Mouse (Mus musculus): ENCODE measurements around the gene Ubtd1. TPM values are rescaled to one million over a fixed set of nuclear protein-coding genes. Genes with fewer than 3 reads are reported as not detected.

The Ubtd1 gene
- not detected for polyA plus RNA-seq (2014; fragmentation: Illumina TruSeq; extraction: RNeasy Lipid Tissue Mini Kit (QIAGEN cat#74804); ENCODE audit: low read depth, low replicate concordance)

DNA sequence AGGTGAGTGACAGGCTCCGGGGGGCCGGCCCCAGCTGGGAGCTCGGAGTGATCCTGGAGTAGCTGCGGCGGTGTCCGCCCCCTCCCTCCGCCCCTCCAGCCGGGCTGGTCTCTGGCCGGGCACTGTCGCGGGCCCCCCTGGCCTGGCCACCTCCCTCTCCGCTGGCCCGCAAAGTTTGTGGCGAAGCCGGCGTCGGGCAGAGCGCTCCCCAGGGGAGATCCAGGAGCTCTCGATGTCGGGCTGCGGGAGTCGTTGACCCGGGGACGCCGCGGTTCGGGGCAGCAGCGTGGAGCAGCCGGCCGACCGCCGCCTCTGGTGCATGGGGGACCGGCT, at the start of gene Ubtd1:
TSS of gene Ubtd1 (plus strand) at position 169 of the 333 bp plus-strand sequence.

DNA sequence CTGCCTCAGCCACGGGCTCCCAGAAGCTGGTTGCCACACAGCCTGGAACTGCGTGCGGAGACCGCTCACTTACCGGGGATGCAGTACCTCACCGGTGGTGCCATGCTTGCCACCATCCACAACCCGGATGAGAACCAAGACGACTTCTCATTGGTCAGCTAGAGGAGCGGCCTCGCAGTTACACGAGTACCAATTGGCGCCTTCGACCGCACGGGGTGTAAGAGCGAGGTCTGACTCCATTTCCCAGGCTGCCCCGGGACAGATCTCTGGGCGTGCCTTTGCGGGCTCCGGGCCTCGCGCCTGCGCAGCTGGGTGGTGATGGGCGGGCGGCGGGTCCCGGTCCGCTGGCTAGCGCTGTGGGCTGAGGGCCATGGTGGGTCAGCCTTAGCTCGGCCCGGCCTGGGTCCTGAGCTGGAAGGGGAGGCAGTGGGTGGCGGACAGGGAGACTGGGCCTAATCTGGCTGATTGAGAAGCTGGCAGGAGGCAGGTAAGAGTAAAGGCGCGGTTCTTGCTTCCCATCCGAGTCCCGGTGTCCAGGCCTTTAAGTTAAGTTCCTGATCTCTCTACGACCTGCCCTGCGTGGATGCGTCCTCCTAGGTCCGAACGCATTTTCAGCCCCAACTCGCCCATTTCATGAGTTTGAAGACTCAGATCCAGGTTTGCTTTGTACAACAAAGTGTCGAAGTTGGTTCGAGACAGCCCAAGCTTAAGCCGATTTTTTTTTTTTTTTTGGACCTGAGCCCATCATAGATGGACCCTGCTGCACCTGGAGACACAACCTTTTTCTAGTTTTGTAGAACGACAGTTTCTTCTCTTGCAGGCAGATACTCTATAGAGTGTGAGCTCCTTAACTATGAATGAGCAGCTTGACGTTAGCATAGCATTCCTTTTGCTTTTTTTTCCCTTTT, 48.1 kb upstream of the Ubtd1 start, which contains the start of the genes Exosc1 and Zdhhc16:
TSS of gene Exosc1 (minus strand) at position 245 of the 908 bp plus-strand sequence.
TSS of gene Zdhhc16 (plus strand) at position 302 of the 908 bp plus-strand sequence.

DNA sequence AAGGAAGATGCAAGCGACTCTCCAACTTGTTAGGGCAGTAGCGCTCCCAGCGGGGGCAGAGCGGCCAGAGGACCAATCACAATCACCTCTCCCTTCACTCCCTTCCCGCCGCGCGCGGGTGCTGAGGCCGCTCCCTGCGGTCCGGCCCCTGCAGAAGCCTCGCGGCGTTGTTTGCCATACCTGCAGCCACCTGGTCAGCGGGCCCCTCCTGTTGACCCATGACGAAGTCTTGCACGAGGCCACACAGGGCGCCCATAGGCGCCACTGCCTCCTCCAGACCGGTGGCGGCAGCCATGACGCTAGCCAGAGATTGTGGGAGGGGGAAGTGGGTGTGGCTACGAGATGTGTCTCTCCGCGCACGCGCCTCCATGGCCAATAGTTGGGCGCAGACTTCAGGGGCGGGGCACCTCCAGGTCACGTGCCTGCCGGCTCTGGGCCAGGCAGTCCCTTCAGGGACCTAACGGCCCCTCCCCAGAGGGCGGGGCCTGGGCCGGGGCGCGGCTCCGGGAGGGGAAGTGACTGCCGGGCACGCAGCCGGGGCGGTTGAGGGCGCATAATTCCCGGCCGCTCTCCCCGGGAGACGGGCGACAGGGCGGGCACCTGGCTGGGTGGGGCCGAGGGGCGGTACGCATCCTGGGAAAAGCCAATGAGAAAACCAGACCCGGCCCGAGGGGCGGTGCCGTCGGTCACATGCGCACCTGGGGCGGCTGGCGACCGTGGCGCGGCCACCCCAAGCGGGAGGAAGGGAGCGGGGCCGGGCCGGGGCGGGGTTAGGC, 556 bp upstream of the Ubtd1 start, which contains the start of gene Mms19:
TSS of gene Mms19 (minus strand) at position 339 of the 776 bp plus-strand sequence.

DNA sequence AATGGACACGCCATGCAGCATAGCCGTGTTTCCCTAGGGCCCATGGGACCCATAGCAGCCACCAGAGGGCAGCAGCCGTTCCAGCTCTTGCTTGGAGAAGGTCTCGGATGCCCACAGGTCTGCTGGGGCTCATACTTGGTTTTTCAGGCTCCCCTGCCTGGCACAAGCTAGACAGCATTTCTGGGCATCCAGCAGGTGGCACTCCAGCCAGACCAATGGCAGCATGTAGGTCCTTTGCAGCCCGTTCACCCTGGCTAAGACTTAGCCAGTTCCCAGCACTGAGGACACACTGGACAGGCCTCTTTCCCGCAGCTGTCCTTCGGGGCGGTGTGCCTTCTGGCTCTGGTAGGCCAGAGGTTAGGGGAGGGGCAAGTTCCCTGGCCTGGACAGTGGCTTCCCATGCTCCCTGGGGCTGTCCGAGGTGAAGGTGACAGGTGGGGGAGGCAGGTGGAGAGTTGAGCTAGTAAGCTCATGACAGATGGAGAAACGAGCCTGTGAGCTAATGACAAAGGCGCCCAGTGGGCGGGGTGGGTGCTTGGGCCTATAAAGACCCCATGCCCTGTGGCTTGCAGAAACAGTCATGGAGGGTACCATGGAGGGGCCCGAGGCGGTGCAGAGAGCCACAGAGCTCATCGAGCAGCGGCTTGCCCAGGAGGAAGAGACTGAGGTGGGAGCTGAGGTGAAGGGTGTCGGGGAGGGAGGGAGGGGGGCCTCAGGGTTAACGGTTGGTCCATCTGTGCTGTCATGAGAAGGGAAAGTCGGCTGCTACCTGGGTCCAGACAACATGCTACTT, 54.1 kb downstream of the Ubtd1 start, which contains the start of gene Ankrd2:
TSS of gene Ankrd2 (plus strand) at position 545 of the 793 bp plus-strand sequence.

DNA sequence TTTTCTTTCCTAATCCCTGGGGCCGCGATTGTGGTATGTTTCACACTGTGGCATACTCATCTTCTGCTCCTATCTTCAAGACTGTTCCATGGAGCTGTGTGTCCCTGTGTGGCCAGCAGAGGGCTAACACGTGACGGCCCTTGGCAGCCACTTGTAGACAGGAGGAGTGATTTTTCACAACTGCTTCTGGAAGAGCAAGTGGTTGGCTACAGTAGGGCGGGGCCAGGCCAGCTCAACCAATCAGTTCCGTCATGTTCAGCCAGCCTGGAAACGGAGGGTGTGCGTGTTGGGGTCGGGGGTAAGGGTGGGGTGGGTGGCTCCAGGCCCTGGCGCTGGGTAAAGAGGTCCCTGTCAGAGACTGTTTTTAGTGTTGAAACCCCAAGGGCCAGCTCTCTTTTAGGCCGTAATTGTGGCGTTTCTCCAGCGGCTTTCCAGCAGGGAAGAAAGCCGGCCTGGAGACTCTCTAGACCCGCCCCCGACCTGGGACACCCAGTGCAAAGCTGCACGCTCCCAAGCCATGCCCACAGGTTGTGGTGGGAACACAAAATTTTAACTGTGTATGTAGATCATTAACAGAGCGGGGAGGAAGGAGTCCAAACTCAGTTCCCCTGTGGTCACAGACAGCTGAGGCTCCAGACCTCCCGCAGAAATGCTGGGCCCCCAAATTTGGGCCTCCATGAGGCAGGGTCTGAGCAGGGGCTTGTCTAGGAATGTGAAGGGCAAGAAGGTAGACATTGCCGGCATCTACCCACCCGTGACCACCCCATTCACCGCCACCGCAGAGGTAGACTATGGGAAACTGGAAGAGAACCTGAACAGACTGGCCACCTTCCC, 63.9 kb downstream of the Ubtd1 start, which contains the start of gene Hoga1:
TSS of gene Hoga1 (plus strand) at position 342 of the 834 bp plus-strand sequence.

DNA sequence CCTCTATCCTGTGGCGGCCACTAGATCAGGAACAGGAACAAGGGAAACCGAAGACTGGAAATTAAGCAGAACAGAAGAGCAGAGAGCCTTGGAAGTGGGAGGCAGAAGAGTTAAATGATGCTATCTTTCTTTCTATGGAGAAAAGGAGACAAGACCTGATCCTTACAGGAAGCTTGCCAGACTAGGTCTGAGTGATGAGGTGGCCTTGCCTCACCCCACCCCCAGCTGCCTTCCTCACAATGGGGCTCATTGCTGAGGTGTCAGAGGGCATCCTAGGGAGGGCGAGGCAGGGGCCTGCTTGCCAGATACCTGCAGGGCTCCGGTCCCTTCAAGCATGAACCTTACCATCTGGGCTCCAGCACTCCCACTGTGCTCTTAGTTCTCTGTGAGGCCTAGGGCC, 70.4 kb downstream of the Ubtd1 start, which contains the start of gene 4933411K16Rik:
TSS of gene 4933411K16Rik (plus strand) at position 301 of the 400 bp plus-strand sequence.

Other genes starting within 250 kb of the Ubtd1 start
- not detected for gene Slit1, start 238.1 kb upstream of the Ubtd1 start, polyA plus RNA-seq (2014; fragmentation: Illumina TruSeq; extraction: RNeasy Lipid Tissue Mini Kit (QIAGEN cat#74804); ENCODE audit: low read depth, low replicate concordance)
- 4.9 TPM for gene Arhgap19, start 179.7 kb upstream of the Ubtd1 start, polyA plus RNA-seq (2014; fragmentation: Illumina TruSeq; extraction: RNeasy Lipid Tissue Mini Kit (QIAGEN cat#74804); ENCODE audit: low read depth, low replicate concordance)
- gene Frat1, start 151.8 kb upstream of the Ubtd1 start, polyA plus RNA-seq (2014; fragmentation: Illumina TruSeq; extraction: RNeasy Lipid Tissue Mini Kit (QIAGEN cat#74804); ENCODE audit: low read depth, low replicate concordance) = 3.8 TPM
- 21.7 TPM for gene Frat2, start 133.6 kb upstream of the Ubtd1 start, polyA plus RNA-seq (2014; fragmentation: Illumina TruSeq; extraction: RNeasy Lipid Tissue Mini Kit (QIAGEN cat#74804); ENCODE audit: low read depth, low replicate concordance)
- gene Rrp12, start 85.6 kb upstream of the Ubtd1 start, polyA plus RNA-seq (2014; fragmentation: Illumina TruSeq; extraction: RNeasy Lipid Tissue Mini Kit (QIAGEN cat#74804); ENCODE audit: low read depth, low replicate concordance) = 0.44 TPM
- 203 TPM for gene Pgam1, start 69.8 kb upstream of the Ubtd1 start, polyA plus RNA-seq (2014; fragmentation: Illumina TruSeq; extraction: RNeasy Lipid Tissue Mini Kit (QIAGEN cat#74804); ENCODE audit: low read depth, low replicate concordance)
- 18.5 TPM for gene Exosc1, start 48.3 kb upstream of the Ubtd1 start, polyA plus RNA-seq (2014; fragmentation: Illumina TruSeq; extraction: RNeasy Lipid Tissue Mini Kit (QIAGEN cat#74804); ENCODE audit: low read depth, low replicate concordance)
- gene Zdhhc16, start 48.3 kb upstream of the Ubtd1 start, polyA plus RNA-seq (2014; fragmentation: Illumina TruSeq; extraction: RNeasy Lipid Tissue Mini Kit (QIAGEN cat#74804); ENCODE audit: low read depth, low replicate concordance) = 35.5 TPM
- gene Mms19, start 606 bp upstream of the Ubtd1 start, polyA plus RNA-seq (2014; fragmentation: Illumina TruSeq; extraction: RNeasy Lipid Tissue Mini Kit (QIAGEN cat#74804); ENCODE audit: low read depth, low replicate concordance) = 13.1 TPM
- gene Ankrd2, start 54.2 kb downstream of the Ubtd1 start, polyA plus RNA-seq (2014; fragmentation: Illumina TruSeq; extraction: RNeasy Lipid Tissue Mini Kit (QIAGEN cat#74804); ENCODE audit: low read depth, low replicate concordance) = not detected
- 2.1 TPM for gene Hoga1, start 63.8 kb downstream of the Ubtd1 start, polyA plus RNA-seq (2014; fragmentation: Illumina TruSeq; extraction: RNeasy Lipid Tissue Mini Kit (QIAGEN cat#74804); ENCODE audit: low read depth, low replicate concordance)
- not detected for gene 4933411K16Rik, start 70.5 kb downstream of the Ubtd1 start, polyA plus RNA-seq (2014; fragmentation: Illumina TruSeq; extraction: RNeasy Lipid Tissue Mini Kit (QIAGEN cat#74804); ENCODE audit: low read depth, low replicate concordance)
- gene Morn4, start 104.6 kb downstream of the Ubtd1 start, polyA plus RNA-seq (2014; fragmentation: Illumina TruSeq; extraction: RNeasy Lipid Tissue Mini Kit (QIAGEN cat#74804); ENCODE audit: low read depth, low replicate concordance) = 0.32 TPM
- 6.4 TPM for gene Pi4k2a, start 108.7 kb downstream of the Ubtd1 start, polyA plus RNA-seq (2014; fragmentation: Illumina TruSeq; extraction: RNeasy Lipid Tissue Mini Kit (QIAGEN cat#74804); ENCODE audit: low read depth, low replicate concordance)
- gene Avpi1, start 147.3 kb downstream of the Ubtd1 start, polyA plus RNA-seq (2014; fragmentation: Illumina TruSeq; extraction: RNeasy Lipid Tissue Mini Kit (QIAGEN cat#74804); ENCODE audit: low read depth, low replicate concordance) = not detected
- gene Marveld1, start 165.6 kb downstream of the Ubtd1 start, polyA plus RNA-seq (2014; fragmentation: Illumina TruSeq; extraction: RNeasy Lipid Tissue Mini Kit (QIAGEN cat#74804); ENCODE audit: low read depth, low replicate concordance) = 13.5 TPM
- gene Zfyve27, start 182.2 kb downstream of the Ubtd1 start, polyA plus RNA-seq (2014; fragmentation: Illumina TruSeq; extraction: RNeasy Lipid Tissue Mini Kit (QIAGEN cat#74804); ENCODE audit: low read depth, low replicate concordance) = 16.4 TPM
- gene Sfrp5, start 220.5 kb downstream of the Ubtd1 start, polyA plus RNA-seq (2014; fragmentation: Illumina TruSeq; extraction: RNeasy Lipid Tissue Mini Kit (QIAGEN cat#74804); ENCODE audit: low read depth, low replicate concordance) = 0.38 TPM